Mouse (Mus musculus): ENCODE results near the gene Ralgds.

Gene Ralgds

DNA sequence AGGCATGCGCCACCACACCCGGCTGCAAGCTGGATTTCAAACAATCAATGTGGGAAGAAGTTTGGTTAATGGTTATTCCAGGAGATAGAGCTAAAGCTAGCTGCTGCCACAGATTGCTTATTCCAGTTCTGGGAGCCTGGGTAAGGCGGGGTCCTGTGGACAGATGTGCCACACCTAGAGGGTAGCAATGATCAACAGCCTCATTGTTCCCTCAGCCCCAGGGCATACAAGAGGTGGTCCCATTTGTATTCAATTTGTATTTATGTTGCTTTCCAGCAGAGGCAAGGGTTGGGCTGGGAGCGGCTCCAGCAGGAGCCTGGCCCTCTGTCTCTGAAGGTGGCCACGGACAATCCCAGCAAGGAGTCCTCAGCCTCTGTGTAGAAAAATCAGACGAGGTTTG, 6.6 kb upstream of the Ralgds start:
- no peak for DNase-seq

DNA sequence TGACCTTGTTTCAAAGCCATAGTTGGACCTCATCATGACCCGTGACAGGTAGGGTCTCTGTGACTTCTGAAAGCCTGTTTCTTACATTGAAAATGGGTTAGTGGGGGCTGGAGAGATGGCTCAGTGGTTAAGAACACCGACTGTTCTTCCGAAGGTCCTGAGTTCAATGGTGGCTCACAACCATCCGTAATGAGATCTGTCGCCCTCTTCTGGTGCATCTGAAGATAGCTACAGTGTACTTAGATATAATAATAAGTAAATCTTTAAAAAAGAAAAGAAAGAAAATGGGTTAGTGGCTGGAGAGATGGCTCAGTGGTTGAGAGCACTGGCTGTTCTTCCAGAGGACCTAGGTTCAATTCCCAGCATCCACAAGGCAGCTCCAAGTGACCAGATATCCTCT, 1.3 kb upstream of the Ralgds start:
- DNase-seq, result peak; percentile 8

DNA sequence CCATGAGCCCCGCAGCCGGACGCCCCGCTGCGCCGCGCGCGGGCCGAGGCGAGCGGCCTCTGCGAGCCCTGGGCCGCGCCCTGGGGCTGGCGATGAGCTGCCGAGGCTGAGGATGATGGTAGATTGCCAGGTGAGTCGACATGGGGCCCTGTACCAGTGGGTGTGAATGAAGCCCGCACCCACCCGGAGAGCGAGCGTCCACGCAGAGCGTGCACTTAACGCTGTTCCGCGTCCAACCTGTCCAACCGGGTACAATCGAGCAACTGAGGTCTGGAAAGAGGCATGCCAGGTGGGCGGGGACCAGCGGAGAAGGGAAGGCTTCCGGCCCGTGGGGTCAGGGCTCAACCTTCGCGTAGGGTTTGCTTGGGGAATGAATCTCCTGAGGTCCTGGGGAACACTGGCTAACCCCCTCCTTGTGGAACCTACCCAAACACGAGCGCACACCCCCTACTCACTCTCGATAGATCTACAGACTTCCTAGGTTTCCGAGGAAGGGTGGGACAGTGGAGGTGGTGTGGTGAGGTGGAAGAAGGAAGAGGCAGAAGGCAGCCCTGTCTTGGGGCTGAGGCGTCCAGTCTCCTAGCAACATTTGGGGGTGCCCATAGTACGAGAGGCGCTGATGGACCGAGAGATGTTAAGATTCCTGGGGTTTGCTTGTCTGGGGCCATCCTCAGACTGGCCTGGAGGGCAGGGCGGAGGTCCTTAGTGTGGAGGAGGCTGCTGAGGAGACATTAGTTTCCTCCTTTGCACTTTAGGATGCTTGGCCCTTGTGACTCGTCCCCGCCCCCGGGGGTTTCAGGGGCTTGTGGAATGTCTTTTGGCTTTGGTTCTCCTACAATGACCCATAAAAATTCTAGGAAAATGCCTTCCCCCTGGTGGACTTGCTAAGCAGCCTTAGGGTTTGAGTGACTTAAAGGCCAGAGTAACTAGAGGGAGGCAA, 776 bp downstream of the Ralgds start:
- peak; percentile 50 to 62 for DNase-seq

GRCm38 (mm10) chr2:28514489-28514888, 1.6 kb downstream of the Ralgds start:
- DNase-seq, result peak; percentile 84 to 93

GRCm38 (mm10) chr2:28517206-28517909, 4.4 kb downstream of the Ralgds start:
- DNase-seq, result peak; percentile 75 to 84

GRCm38 (mm10) chr2:28518231-28518630, 5.3 kb downstream of the Ralgds start:
- no peak for DNase-seq

GRCm38 (mm10) chr2:28520581-28520980, 7.7 kb downstream of the Ralgds start:
- DNase-seq, result peak; percentile 74 to 82

GRCm38 (mm10) chr2:28521571-28522151, 8.7 kb downstream of the Ralgds start:
- DNase-seq, result peak; percentile 68 to 73

DNA sequence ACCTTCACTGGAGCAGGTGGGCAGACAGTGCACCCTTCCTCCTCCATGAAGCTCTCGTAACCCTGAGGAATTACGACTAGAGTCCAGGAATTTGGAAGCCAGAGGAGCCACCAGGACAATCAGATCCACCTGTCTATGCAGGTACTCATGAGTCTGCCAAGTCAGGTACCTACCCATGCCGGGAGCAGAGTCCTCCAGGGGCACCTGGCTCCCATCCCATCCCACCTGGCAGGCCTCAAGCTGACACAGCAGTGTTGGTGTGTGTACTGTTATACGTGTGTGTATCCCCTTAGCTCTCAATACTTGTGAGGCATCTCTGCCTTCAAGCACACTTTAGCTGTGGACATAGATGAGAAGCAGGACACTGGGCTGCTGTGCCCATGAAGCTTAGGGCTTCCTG, 9.2 kb downstream of the Ralgds start:
- peak; percentile 51 to 57 for DNase-seq

DNA sequence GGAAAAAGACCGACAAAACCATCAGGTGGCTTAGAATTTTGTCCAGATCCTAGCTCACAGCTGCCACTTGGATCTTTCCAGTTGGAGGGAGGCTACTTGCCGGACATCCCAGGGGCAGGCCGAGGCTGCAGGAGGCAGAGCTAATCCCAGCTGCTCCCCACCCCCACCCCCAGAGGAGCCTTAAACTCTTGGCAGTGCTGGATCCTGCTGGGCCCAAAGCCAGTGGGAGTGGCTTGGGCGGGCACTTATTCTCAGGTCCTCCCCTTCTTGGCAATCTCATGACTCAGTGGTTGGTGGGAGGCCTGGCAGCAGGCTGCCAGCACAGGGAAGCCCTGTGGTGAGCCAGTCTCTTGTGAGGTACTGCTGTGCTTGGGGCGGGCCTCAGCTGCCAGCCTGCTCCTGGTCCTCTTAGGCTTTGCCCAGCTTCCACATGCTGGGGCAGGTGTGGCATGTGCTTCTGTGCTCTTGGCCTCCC, 10.8 kb downstream of the Ralgds start:
- DNase-seq, result peak; percentile 78 to 82

DNA sequence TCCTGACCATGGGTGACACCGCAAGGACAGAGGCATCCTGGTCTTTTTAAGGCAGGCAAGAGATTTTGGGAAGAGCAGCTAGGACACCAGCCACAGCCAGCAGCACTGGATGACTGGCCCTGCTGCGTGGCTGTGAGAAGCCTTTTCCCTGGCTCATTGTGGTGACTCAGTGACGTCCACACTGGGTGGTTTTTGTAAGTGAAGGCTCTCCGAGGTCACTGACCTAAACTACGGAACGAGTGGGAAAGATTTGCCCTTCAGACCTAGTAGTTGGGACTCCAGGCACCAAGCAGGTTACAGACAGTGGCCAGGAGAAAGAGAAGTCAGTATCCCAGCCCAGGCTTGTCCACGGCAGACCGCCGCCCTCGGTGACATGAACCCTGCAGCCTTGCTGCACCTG, 11.5 kb downstream of the Ralgds start:
- DNase-seq, result peak; percentile 13 to 33

GRCm38 (mm10) chr2:28525219-28525942, 12.5 kb downstream of the Ralgds start:
- peak; percentile 66 to 79 for DNase-seq

- DNase-seq, result peak; percentile 38 to 41
Measured at GRCm38 (mm10) chr2:28525943-28526876, 13.3 kb downstream of the Ralgds start.

GRCm38 (mm10) chr2:28527436-28528353, 14.8 kb downstream of the Ralgds start:
- DNase-seq, result peak in 1 of 2 experiments; percentile 12

GRCm38 (mm10) chr2:28528354-28528730, 15.4 kb downstream of the Ralgds start:
- peak in 1 of 2 experiments; percentile 52 for DNase-seq

GRCm38 (mm10) chr2:28529856-28530255, 16.9 kb downstream of the Ralgds start:
- no peak for DNase-seq

DNA sequence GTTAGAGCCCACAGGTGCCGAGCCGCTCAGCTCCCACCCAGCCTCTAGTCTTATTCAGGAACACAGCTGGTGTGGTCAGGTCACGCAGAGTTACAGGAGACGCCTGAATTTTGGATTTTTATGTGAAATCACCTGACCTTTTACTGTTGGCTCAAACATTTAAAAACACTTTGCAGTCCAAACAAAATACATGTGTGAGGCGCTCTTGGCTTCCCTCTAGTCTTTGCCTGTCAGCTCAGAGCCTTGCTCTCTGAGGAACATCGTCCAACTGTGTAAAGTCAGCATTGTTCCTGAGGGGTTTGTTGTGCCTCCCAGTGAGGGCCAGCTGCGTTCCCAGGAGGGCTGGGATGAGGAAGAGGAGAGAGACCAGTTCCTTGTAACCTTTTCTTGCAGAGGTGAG, 17.4 kb downstream of the Ralgds start:
- no peak for DNase-seq

GRCm38 (mm10) chr2:28532938-28533771, 20.2 kb downstream of the Ralgds start:
- DNase-seq, result peak; percentile 89 to 93

- DNase-seq, result no peak
Measured at GRCm38 (mm10) chr2:28533901-28534435, 21.0 kb downstream of the Ralgds start.
